Mouse (Mus musculus) neural tube, embryonic 14.5 days (tissue): ENCODE measurements around the gene Camk1d. TPM values are rescaled to one million over a fixed set of nuclear protein-coding genes. Genes with fewer than 3 reads are reported as not detected.

Experiments
- ATAC-seq: fragments of 200-750 bp; cut with Nextera tagmentation; 2 replicates; pipeline ENCODE4 v1.8.0; 2017; ENCODE audit warnings: low read depth, mild to moderate bottlenecking, moderate TSS enrichment, moderate library complexity
- H3K27ac ChIP-seq: fragments of 300-500 bp; sonication (generic); 2 replicates; pipeline ENCODE4 v1.5.1; 2014; ENCODE audit warnings: low read depth, mild to moderate bottlenecking, control low read depth, low read length, moderate library complexity, mixed read lengths
- H3K27me3 ChIP-seq: fragments of 300-500 bp; sonication (generic); 2 replicates; pipeline ENCODE4 v1.6.1; 2014; ENCODE audit warnings: low read length; ENCODE audit not compliant: control insufficient read depth, insufficient read depth
- H3K36me3 ChIP-seq: fragments of 300-500 bp; sonication (generic); 2 replicates; pipeline ENCODE4 v1.6.1; 2014; ENCODE audit warnings: low read length, mixed read lengths; ENCODE audit not compliant: control insufficient read depth, insufficient read depth
- H3K4me1 ChIP-seq: fragments of 300-500 bp; sonication (generic); 2 replicates; pipeline ENCODE4 v1.6.1; 2014; ENCODE audit warnings: low read length; ENCODE audit not compliant: control insufficient read depth, insufficient read depth
- H3K4me2 ChIP-seq: fragments of 300-500 bp; sonication (generic); 2 replicates; pipeline ENCODE4 v1.6.1; 2014; ENCODE audit warnings: mild to moderate bottlenecking, low read depth, low read length, control low read depth
- H3K4me3 ChIP-seq: fragments of 300-500 bp; sonication (generic); 2 replicates; pipeline ENCODE4 v1.5.1; 2014; ENCODE audit warnings: low read depth, low read length, control low read depth, mixed read lengths
- H3K9ac ChIP-seq: fragments of 300-500 bp; sonication (generic); replicated peaks from 2 replicates; pipeline ENCODE4 v1.6.1; 2014; ENCODE audit warnings: low read depth, mild to moderate bottlenecking, control low read depth, low read length, mixed read lengths
- H3K9me3 ChIP-seq: fragments of 300-500 bp; sonication (generic); 2 replicates; pipeline ENCODE4 v1.6.1; 2016; ENCODE audit warnings: low read length; ENCODE audit not compliant: control insufficient read depth
- WGBS: fragments of 180-500 bp; shearing (Covaris S2); extraction: QIAGEN DNeasy Blood & Tissue Kit; methylation state at CpG from one replicate; pipeline ENCODE4 v1.1.7; 2014; 5-methylcytosine and 5-hydroxymethylcytosine counted together
- polyA plus RNA-seq: library from polyadenylated mRNA; unstranded; fragments of >200 nt; fragmentation: Nextera tagmentation; extraction: Ambion mirVana; gene quantifications from 2 replicates; pipeline ENCODE4 v1.2.1, GENCODE M21; 2014

Gene Camk1d
- polyA plus RNA-seq, 1 experiment from 2014 or later: 9.9 TPM

DNA sequence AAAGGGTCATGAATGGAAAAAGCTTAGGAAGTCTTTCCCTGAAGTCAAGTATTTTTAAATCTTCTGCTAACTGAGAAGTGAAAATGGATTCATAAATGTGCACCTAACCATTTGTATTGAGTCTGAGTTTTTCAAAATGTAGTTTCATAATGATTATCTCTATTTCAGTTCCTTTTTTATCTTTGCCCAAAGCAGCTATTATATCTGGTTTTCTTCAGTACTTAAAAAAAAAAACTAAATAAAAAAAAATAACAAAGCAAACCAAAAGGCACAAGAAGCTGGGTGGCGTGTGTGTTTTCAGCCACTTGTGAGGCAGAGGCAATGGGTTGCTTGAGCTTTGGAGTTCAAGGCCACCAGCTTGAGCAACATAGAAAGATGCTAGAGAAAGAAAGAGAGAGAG, 26.6 kb upstream of the Camk1d start:
- Histone ChIP-seq H3K27me3 (no peaks in the 10 kb centered on the region), H3K36me3 (no peaks in the 10 kb centered on the region), H3K4me2 (no peak overlapping the region), H3K27ac (no peak overlapping the region), H3K9ac (no peak overlapping the region), H3K4me3 (no peak overlapping the region), H3K4me1 (0 out of 2 replicates have a peak, but pooled peaks cover 2% of the 10 kb centered on the region), H3K9me3 (no peaks in the 10 kb centered on the region)
- 88% methylated on average over 1 of the region's 1 CpGs for WGBS
- no peak for ATAC-seq

DNA sequence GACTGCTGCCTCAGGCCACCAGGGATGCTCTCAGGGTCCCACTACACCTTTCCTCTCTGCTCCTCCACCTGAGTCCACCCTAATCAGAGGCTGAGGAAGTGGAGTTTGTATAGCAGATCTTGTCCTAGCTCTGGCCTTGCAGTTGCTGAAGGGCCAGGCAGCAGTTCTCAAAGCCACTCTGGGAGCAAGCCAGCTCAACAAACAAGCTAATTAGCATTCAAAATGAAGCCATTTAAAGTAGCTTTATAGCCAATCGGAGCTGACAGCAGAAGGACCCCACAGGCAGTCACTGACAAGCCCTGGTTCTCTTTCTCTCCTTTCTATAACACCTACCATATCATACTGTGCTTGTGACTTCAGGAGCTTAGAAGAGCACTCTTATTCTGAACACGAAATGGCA, 21.6 kb upstream of the Camk1d start:
- H3K9me3 ChIP-seq: no peaks in the 10 kb centered on the region
- no peaks in the 10 kb centered on the region for H3K36me3 ChIP-seq
- H3K27me3 ChIP-seq: no peaks in the 10 kb centered on the region
- no peak overlapping the region for H3K4me3 ChIP-seq
- no peak overlapping the region for H3K9ac ChIP-seq
- no peak for ATAC-seq
- no peak overlapping the region for H3K27ac ChIP-seq
- 29% methylated on average over 2 of the region's 2 CpGs for WGBS
- H3K4me1 ChIP-seq: 0 out of 2 replicates have a peak, but pooled peaks cover 5% of the 10 kb centered on the region
- H3K4me2 ChIP-seq: no peak overlapping the region

DNA sequence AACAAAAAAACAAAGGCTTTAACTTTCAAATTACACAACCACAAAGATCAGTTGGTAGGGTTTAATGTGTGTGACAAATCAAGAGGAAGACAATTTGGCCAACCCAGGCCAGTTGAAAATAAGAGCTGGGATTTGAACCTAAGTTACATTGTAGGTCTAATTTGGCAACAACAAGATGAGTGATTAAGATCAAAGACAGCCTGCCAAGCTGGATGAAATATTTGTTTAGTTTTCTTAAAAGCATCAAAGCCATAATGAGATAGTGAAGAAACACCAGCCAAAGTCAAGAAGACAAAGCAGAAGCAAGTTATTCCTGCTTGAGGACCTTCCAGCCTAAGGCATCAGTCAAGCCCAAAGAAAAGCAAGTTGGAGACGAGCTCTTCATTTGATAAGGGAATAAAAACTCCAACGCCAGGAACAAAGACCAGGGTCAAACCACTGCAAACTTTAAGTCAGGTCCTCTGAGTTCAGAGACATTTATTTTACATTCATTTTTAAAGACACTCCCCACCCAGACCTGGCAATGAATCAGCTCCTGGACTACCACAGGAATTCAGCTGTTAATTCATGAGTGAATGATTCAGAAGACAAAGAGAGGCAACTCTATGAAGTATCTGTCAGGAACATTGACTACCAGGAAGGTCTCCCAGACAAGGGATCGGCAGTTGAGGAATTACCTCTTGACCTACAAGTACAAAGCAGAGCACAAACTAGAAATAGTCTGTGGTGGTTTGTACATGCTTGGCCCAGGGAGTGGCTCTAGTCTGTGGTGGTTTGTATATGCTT, 19.2 kb upstream of the Camk1d start:
- Histone ChIP-seq H3K9ac (no peak overlapping the region), H3K4me3 (no peak overlapping the region), H3K4me1 (0 out of 2 replicates have a peak, but pooled peaks cover 5% of the 10 kb centered on the region), H3K9me3 (no peaks in the 10 kb centered on the region), H3K27ac (no peak overlapping the region), H3K4me2 (no peak overlapping the region), H3K27me3 (no peaks in the 10 kb centered on the region), H3K36me3 (no peaks in the 10 kb centered on the region)
- no peak for ATAC-seq
- 67% methylated on average over 3 of the region's 3 CpGs for WGBS

DNA sequence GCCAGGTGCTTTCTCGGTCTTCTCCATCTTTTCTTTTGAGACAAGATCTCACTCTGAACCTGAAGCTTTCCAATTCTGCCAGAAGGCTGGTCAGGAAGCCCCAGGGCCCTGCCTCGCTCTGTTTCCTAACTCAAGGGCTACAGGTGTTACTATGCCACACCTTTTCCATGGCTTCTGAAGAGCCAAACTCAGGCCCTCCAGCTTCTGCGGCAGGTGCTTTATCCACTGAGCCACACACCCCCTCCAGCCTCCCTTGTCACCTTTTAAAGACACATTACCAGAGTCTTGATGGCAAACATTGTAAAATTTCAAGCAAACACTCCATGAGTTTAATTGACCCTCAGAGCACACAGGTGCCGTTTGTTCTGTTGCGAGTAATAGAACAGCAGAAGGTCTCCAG, 17.7 kb upstream of the Camk1d start:
- H3K9ac ChIP-seq: no peak overlapping the region
- no peak overlapping the region for H3K4me3 ChIP-seq
- no peaks in the 10 kb centered on the region for H3K36me3 ChIP-seq
- no peak overlapping the region for H3K27ac ChIP-seq
- H3K4me2 ChIP-seq: no peak overlapping the region
- no peak for ATAC-seq
- 0 out of 2 replicates have a peak, but pooled peaks cover 5% of the 10 kb centered on the region for H3K4me1 ChIP-seq
- H3K9me3 ChIP-seq: no peaks in the 10 kb centered on the region
- WGBS: 90% methylated on average over 5 of the region's 5 CpGs
- no peaks in the 10 kb centered on the region for H3K27me3 ChIP-seq

DNA sequence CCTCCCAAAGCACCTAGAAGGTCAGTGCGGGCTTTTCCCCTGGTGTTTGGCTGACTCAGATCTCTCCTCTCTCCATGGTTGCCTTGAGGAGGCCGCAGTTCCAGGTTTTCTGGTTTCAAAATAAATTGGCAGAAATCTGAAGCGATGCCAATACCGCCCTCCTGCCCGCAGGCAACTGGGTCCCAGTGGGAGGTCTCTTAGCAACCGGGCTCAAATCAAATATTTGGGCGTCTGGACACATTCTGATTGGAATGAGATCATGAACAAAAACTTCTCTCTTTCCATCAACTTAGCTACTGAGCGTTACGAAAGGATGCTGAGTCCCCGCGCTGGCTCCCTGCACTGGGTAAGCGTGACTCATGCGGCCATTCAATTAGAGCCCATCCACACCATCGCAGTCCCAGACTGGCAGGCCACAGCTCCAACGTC, 16.1 kb upstream of the Camk1d start:
- Histone ChIP-seq H3K4me3 (no peak overlapping the region), H3K27ac (no peak overlapping the region), H3K4me1 (peaks cover 3% of the 10 kb centered on the region; the same call in 1 of the 2 replicates), H3K36me3 (no peaks in the 10 kb centered on the region), H3K4me2 (no peak overlapping the region), H3K27me3 (no peaks in the 10 kb centered on the region), H3K9ac (no peak overlapping the region), H3K9me3 (no peaks in the 10 kb centered on the region)
- WGBS: 44% methylated on average over 15 of the region's 15 CpGs
- peak; percentile 66; the same call in 1 of the 2 replicates for ATAC-seq

DNA sequence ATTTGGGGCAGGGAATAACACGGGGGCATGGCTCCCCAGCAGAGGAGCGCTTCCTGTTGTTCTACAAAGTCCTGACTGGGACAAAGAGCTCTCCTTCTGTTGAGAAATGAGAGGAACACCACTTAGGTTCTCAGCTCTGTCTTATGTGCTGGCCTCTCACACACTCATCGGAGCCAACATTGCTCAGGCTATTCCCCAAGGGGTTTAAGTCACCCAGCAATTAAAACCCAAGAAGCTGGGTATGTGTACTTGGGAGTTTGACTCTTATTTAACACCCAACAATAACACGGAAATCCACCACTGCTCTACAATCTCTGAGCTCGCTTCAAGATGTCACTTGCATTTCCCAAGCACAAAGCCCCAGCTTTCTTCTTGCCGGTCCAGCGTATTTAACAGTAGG, 15.6 kb upstream of the Camk1d start:
- Histone ChIP-seq H3K4me3 (no peak overlapping the region), H3K4me2 (no peak overlapping the region), H3K4me1 (peaks cover 6% of the 10 kb centered on the region; the same call in 1 of the 2 replicates), H3K27ac (no peak overlapping the region), H3K9me3 (no peaks in the 10 kb centered on the region), H3K27me3 (no peaks in the 10 kb centered on the region), H3K9ac (no peak overlapping the region), H3K36me3 (no peaks in the 10 kb centered on the region)
- 73% methylated on average over 7 of the region's 7 CpGs for WGBS
- ATAC-seq: no peak

DNA sequence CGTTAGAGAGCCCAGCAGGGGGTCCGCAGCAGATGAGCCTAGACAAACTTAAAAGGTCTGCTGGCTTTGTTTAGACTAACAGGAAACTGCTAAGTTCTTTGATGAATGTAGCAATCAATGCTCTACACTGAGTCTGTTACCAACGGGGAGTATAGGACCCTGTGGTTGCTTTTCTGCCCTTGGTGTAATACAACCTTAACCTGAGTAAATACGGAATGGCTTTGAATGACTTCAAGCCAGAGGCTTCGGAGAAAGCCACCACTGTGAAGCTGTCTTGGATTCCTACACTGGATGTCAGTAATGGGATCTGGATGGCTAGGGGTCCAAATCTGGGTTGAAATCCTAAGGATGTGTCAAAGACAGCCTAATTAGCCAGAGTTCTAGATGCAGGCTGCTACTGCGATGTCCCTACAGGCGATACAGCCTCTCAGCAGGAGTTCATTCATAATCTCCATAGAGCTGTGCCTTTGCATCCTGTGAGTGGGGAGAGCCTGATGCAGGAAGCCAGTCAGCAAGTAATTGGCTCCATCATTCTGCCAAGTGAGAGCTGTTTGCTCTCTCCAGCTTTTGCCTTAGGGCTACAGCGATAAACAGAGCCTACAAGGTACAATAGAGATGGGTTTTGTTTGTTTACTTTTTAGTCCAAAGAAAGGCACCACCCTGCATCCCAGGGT, 10.8 kb upstream of the Camk1d start:
- WGBS: 9% methylated on average over 8 of the region's 8 CpGs
- Histone ChIP-seq H3K27me3 (no peaks in the 10 kb centered on the region), H3K9me3 (no peaks in the 10 kb centered on the region), H3K36me3 (no peaks in the 10 kb centered on the region), H3K4me2 (no peak overlapping the region), H3K27ac (peak overlapping the region; percentile 45; the same call in 1 of the 2 replicates), H3K4me1 (peaks cover 6% of the 10 kb centered on the region; the same call in 1 of the 2 replicates), H3K9ac (no peak overlapping the region), H3K4me3 (no peak overlapping the region)
- ATAC-seq: peak; percentile 86

DNA sequence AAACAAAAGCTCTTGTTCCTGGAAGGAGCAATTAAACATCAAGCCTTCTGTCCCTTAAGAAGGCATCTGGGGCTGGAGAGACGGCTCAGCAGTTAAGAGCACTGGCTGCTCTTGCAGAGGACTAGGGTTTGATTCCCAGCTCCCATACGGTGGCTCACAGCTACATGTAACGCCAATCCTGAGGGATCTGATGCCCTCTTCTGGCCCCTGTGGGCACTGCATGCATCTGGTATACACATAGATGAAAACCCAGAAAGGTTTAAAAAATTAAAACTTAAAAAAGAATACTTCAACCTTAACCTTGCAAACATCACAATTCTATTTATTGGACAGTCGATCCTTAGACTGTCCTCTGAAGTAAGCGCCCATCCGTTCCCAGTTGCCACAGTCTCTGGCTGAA, 3.4 kb upstream of the Camk1d start:
- Histone ChIP-seq H3K4me2 (no peak overlapping the region), H3K4me3 (no peak overlapping the region), H3K27ac (no peak overlapping the region), H3K36me3 (no peaks in the 10 kb centered on the region), H3K27me3 (no peaks in the 10 kb centered on the region), H3K9me3 (0 out of 2 replicates have a peak, but pooled peaks cover 2% of the 10 kb centered on the region), H3K9ac (no peak overlapping the region), H3K4me1 (no peaks in the 10 kb centered on the region)
- 93% methylated on average over 6 of the region's 6 CpGs for WGBS
- no peak for ATAC-seq

DNA sequence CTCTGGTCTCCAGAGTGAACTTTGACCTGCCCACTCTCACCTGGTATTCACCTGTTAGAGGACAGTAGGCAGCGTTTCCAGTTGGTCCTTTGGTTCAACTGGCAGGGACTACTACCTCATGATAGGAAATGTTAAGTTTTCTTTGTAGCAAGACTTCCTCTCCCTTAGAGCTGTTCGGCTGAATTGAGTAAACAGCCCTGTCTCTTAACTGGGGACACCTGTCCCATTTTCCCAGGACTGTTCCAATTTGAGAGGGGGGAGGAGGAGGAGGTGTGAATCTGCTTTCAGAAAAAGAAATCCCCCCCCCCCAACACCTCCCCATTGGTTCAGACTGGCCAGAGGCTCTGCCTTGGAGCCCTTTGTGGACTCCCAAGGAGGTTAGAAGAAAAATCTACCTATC, 1.2 kb upstream of the Camk1d start:
- no peak overlapping the region for H3K9ac ChIP-seq
- peak overlapping the region; percentile 97; the same call in 1 of the 2 replicates for H3K4me2 ChIP-seq

More for the DNA sequence above, 1.2 kb upstream of the Camk1d start:
- no peak overlapping the region; the same call in 1 of the 2 replicates for H3K4me3 ChIP-seq
- no peak overlapping the region for H3K27ac ChIP-seq
- 0 out of 2 replicates have a peak, but pooled peaks cover 2% of the 10 kb centered on the region for H3K9me3 ChIP-seq
- no peaks in the 10 kb centered on the region for H3K27me3 ChIP-seq
- ATAC-seq: no peak
- H3K4me1 ChIP-seq: 0 out of 2 replicates have a peak, but pooled peaks cover 3% of the 10 kb centered on the region
- no peaks in the 10 kb centered on the region for H3K36me3 ChIP-seq
- WGBS: 19% methylated on average over 2 of the region's 2 CpGs
